Mouse (Mus musculus) hindbrain, embryonic 11.5 days (tissue): Measurements from ENCODE around the gene Mecr. TPM values are rescaled to one million over a fixed set of nuclear protein-coding genes. Genes with fewer than 3 reads are reported as not detected.

ENCODE experiments used
- ATAC-seq: fragments of 200-750 bp; cut with Nextera tagmentation; 2 replicates; pipeline ENCODE4 v1.8.0; 2017; ENCODE audit warnings: mild to moderate bottlenecking, moderate TSS enrichment, moderate library complexity; ENCODE audit not compliant: low FRiP score
- DNase-seq: peaks from one replicate; pipeline ENCODE4 v3.0.0-alpha.2; 2015; ENCODE audit warnings: low spot score
- H3K27ac ChIP-seq: fragments of 300-500 bp; sonication (generic); 2 replicates; pipeline ENCODE4 v1.5.1; 2014; ENCODE audit warnings: mild to moderate bottlenecking, low read depth, low read length
- H3K27me3 ChIP-seq: fragments of 300-500 bp; sonication (generic); 2 replicates; pipeline ENCODE4 v1.6.1; 2014; ENCODE audit warnings: mild to moderate bottlenecking, low read length, moderate library complexity, mixed read lengths; ENCODE audit not compliant: control insufficient read depth, insufficient read depth
- H3K36me3 ChIP-seq: fragments of 300-500 bp; sonication (generic); 2 replicates; pipeline ENCODE4 v1.6.1; 2014; ENCODE audit warnings: mild to moderate bottlenecking, low read length, moderate library complexity, mixed read lengths; ENCODE audit not compliant: control insufficient read depth, insufficient read depth
- H3K4me1 ChIP-seq: fragments of 300-500 bp; sonication (generic); replicated peaks from 2 replicates; pipeline ENCODE4 v1.6.1; 2014; ENCODE audit warnings: low read length, mixed read lengths; ENCODE audit not compliant: control insufficient read depth, insufficient read depth
- H3K4me2 ChIP-seq: fragments of 300-500 bp; sonication (generic); replicated peaks from 2 replicates; pipeline ENCODE4 v1.6.1; 2014; ENCODE audit warnings: mild to moderate bottlenecking, low read depth, low read length
- H3K4me3 ChIP-seq: fragments of 300-500 bp; sonication (generic); 2 replicates; pipeline ENCODE4 v1.5.1; 2014; ENCODE audit warnings: low read depth, low read length
- H3K9ac ChIP-seq: fragments of 300-500 bp; sonication (generic); 2 replicates; pipeline ENCODE4 v1.6.1; 2014; ENCODE audit warnings: low read depth, low read length
- H3K9me3 ChIP-seq: fragments of 300-500 bp; sonication (generic); 2 replicates; pipeline ENCODE4 v1.6.1; 2016; ENCODE audit warnings: low read length; ENCODE audit not compliant: control insufficient read depth
- WGBS: fragments of 180-500 bp; shearing (Covaris S2); extraction: QIAGEN DNeasy Blood & Tissue Kit; methylation state at CpG from one replicate; pipeline ENCODE4 v1.1.7; 2014; 5-methylcytosine and 5-hydroxymethylcytosine counted together
- polyA plus RNA-seq: library from polyadenylated mRNA; unstranded; fragments of >200 nt; fragmentation: Nextera tagmentation; extraction: Ambion mirVana; gene quantifications from 2 replicates; pipeline ENCODE4 v1.2.1, GENCODE M21; 2014

Gene Mecr
- polyA plus RNA-seq, 1 experiment from 2014 or later: 45.6 TPM

- no peaks in the 10 kb centered on the region for H3K27me3 ChIP-seq
- ATAC-seq (no peak), DNase-seq (no peak)
- 94% methylated on average over 7 of the region's 7 CpGs for WGBS
- H3K4me1 ChIP-seq: no peaks in the 10 kb centered on the region
- no peaks in the 10 kb centered on the region for H3K36me3 ChIP-seq
- no peak overlapping the region for H3K9ac ChIP-seq
- H3K4me2 ChIP-seq: no peak overlapping the region
- no peak overlapping the region for H3K4me3 ChIP-seq
- H3K9me3 ChIP-seq: no peaks in the 10 kb centered on the region
- H3K27ac ChIP-seq: no peak overlapping the region
Measured at GRCm38 (mm10) chr4:131813798-131814197, 29.5 kb upstream of the Mecr start.

GRCm38 (mm10) chr4:131814869-131815268 is 28.4 kb upstream of the Mecr start:
- WGBS: 88% methylated on average over 10 of the region's 10 CpGs
- H3K4me1 ChIP-seq: no peaks in the 10 kb centered on the region
- no peak overlapping the region for H3K9ac ChIP-seq
- H3K27ac ChIP-seq: no peak overlapping the region
- no peak overlapping the region for H3K4me3 ChIP-seq
- H3K4me2 ChIP-seq: no peak overlapping the region
- H3K36me3 ChIP-seq: no peaks in the 10 kb centered on the region
- DNase-seq: no peak
- H3K9me3 ChIP-seq: no peaks in the 10 kb centered on the region
- no peaks in the 10 kb centered on the region for H3K27me3 ChIP-seq
- no peak for ATAC-seq

GRCm38 (mm10) chr4:131815774-131816173 is 27.5 kb upstream of the Mecr start:
- no peaks in the 10 kb centered on the region for H3K9me3 ChIP-seq
- no peak for DNase-seq
- H3K4me1 ChIP-seq: no peaks in the 10 kb centered on the region
- no peak overlapping the region for H3K27ac ChIP-seq
- no peak for ATAC-seq
- H3K4me3 ChIP-seq: no peak overlapping the region
- H3K4me2 ChIP-seq: no peak overlapping the region
- 82% methylated on average over 10 of the region's 10 CpGs for WGBS
- H3K27me3 ChIP-seq: no peaks in the 10 kb centered on the region
- H3K36me3 ChIP-seq: no peaks in the 10 kb centered on the region
- no peak overlapping the region for H3K9ac ChIP-seq

- Histone ChIP-seq H3K27ac (no peak overlapping the region), H3K36me3 (no peaks in the 10 kb centered on the region), H3K27me3 (no peaks in the 10 kb centered on the region), H3K4me2 (no peak overlapping the region), H3K4me1 (peaks cover 3% of the 10 kb centered on the region; the same call in 1 of the 2 replicates), H3K9me3 (no peaks in the 10 kb centered on the region), H3K9ac (no peak overlapping the region), H3K4me3 (no peak overlapping the region)
- ATAC-seq (no peak), DNase-seq (no peak)
- WGBS: 57% methylated on average over 23 of the region's 23 CpGs
Measured at GRCm38 (mm10) chr4:131818926-131819325, 24.3 kb upstream of the Mecr start.

- H3K36me3 ChIP-seq: no peaks in the 10 kb centered on the region
- no peaks in the 10 kb centered on the region for H3K27me3 ChIP-seq
- no peak overlapping the region for H3K9ac ChIP-seq
- 35% methylated on average over 16 of the region's 16 CpGs for WGBS
- no peak overlapping the region for H3K4me3 ChIP-seq
- ATAC-seq (no peak), DNase-seq (peak; percentile 52)
- no peaks in the 10 kb centered on the region for H3K9me3 ChIP-seq
- H3K27ac ChIP-seq: no peak overlapping the region
- peaks cover 5% of the 10 kb centered on the region for H3K4me1 ChIP-seq
- H3K4me2 ChIP-seq: no peak overlapping the region
Measured at GRCm38 (mm10) chr4:131821161-131821731, 22.0 kb upstream of the Mecr start.

GRCm38 (mm10) chr4:131822583-131822982 is 20.7 kb upstream of the Mecr start:
- no peak for ATAC-seq
- Histone ChIP-seq H3K9me3 (no peaks in the 10 kb centered on the region), H3K27ac (no peak overlapping the region), H3K4me2 (no peak overlapping the region), H3K36me3 (no peaks in the 10 kb centered on the region), H3K9ac (no peak overlapping the region), H3K4me1 (peaks cover 5% of the 10 kb centered on the region), H3K4me3 (no peak overlapping the region), H3K27me3 (no peaks in the 10 kb centered on the region)
- WGBS: 92% methylated on average over 3 of the region's 3 CpGs
- no peak for DNase-seq

- H3K4me2 ChIP-seq: no peak overlapping the region
- DNase-seq (no peak), ATAC-seq (no peak)
- peaks cover 5% of the 10 kb centered on the region for H3K4me1 ChIP-seq
- H3K27ac ChIP-seq: no peak overlapping the region
- no peak overlapping the region for H3K9ac ChIP-seq
- no peaks in the 10 kb centered on the region for H3K9me3 ChIP-seq
- H3K4me3 ChIP-seq: no peak overlapping the region
- WGBS: 28% methylated on average over 3 of the region's 3 CpGs
- H3K27me3 ChIP-seq: no peaks in the 10 kb centered on the region
- no peaks in the 10 kb centered on the region for H3K36me3 ChIP-seq
Measured at GRCm38 (mm10) chr4:131824939-131825338, 18.3 kb upstream of the Mecr start.

- no peaks in the 10 kb centered on the region for H3K36me3 ChIP-seq
- no peak overlapping the region for H3K9ac ChIP-seq
- H3K27ac ChIP-seq: no peak overlapping the region
- H3K4me2 ChIP-seq: no peak overlapping the region
- no peaks in the 10 kb centered on the region for H3K9me3 ChIP-seq
- no peak for ATAC-seq
- H3K4me1 ChIP-seq: peaks cover 5% of the 10 kb centered on the region
- no peaks in the 10 kb centered on the region for H3K27me3 ChIP-seq
- no peak overlapping the region for H3K4me3 ChIP-seq
- no peak for DNase-seq
- WGBS: 47% methylated on average over 8 of the region's 8 CpGs
Measured at GRCm38 (mm10) chr4:131825830-131826229, 17.4 kb upstream of the Mecr start.

- DNase-seq (peak; percentile 46), ATAC-seq (no peak)
- H3K4me1 ChIP-seq: peaks cover 2% of the 10 kb centered on the region
- no peaks in the 10 kb centered on the region for H3K9me3 ChIP-seq
- H3K4me3 ChIP-seq: no peak overlapping the region
- no peak overlapping the region for H3K27ac ChIP-seq
- no peaks in the 10 kb centered on the region for H3K36me3 ChIP-seq
- no peaks in the 10 kb centered on the region for H3K27me3 ChIP-seq
- 22% methylated on average over 6 of the region's 6 CpGs for WGBS
- H3K4me2 ChIP-seq: peak overlapping the region; percentile 14; the same call in 1 of the 2 replicates
- no peak overlapping the region for H3K9ac ChIP-seq
Measured at GRCm38 (mm10) chr4:131826905-131827304, 16.4 kb upstream of the Mecr start.
